Mouse (Mus musculus) hindbrain, embryonic 16.5 days (tissue): Measurements from ENCODE around the gene Rfx7. TPM values are rescaled to one million over a fixed set of nuclear protein-coding genes. Genes with fewer than 3 reads are reported as not detected.
"Not testable (repeated sequence)": the region's sequence is repeated elsewhere in the genome, so short reads cannot be mapped to it uniquely, and the experiment has no call there.

Experiments
- ATAC-seq: fragments of 200-750 bp; cut with Nextera tagmentation; 2 replicates; pipeline ENCODE4 v1.8.0; 2017; ENCODE audit warnings: moderate TSS enrichment, moderate library complexity
- H3K27ac ChIP-seq: fragments of 300-500 bp; sonication (generic); 2 replicates; pipeline ENCODE4 v1.5.1; 2014; ENCODE audit warnings: low read depth, mild to moderate bottlenecking, control low read depth, low read length, moderate library complexity
- H3K27me3 ChIP-seq: fragments of 300-500 bp; sonication (generic); replicated peaks from 2 replicates; pipeline ENCODE4 v1.6.1; 2014; ENCODE audit warnings: low read length; ENCODE audit not compliant: control insufficient read depth, insufficient read depth
- H3K36me3 ChIP-seq: fragments of 300-500 bp; sonication (generic); 2 replicates; pipeline ENCODE4 v1.6.1; 2014; ENCODE audit warnings: mild to moderate bottlenecking, low read length, moderate library complexity, mixed read lengths; ENCODE audit not compliant: control insufficient read depth, insufficient read depth
- H3K4me1 ChIP-seq: fragments of 300-500 bp; sonication (generic); 2 replicates; pipeline ENCODE4 v1.6.1; 2014; ENCODE audit warnings: low read depth, low read length; ENCODE audit not compliant: control insufficient read depth, insufficient read depth
- H3K4me2 ChIP-seq: fragments of 300-500 bp; sonication (generic); 2 replicates; pipeline ENCODE4 v1.6.1; 2014; ENCODE audit warnings: mild to moderate bottlenecking, low read length, control low read depth, moderate library complexity
- H3K4me3 ChIP-seq: fragments of 300-500 bp; sonication (generic); 2 replicates; pipeline ENCODE4 v1.5.1; 2014; ENCODE audit warnings: mild to moderate bottlenecking, low read length, control low read depth, moderate library complexity
- H3K9ac ChIP-seq: fragments of 300-500 bp; sonication (generic); 2 replicates; pipeline ENCODE4 v1.6.1; 2014; ENCODE audit warnings: low read depth, mild to moderate bottlenecking, control low read depth, low read length, moderate library complexity
- H3K9me3 ChIP-seq: fragments of 300-500 bp; sonication (generic); 2 replicates; pipeline ENCODE4 v1.6.1; 2014; ENCODE audit warnings: mild to moderate bottlenecking, low read length, moderate library complexity; ENCODE audit not compliant: control insufficient read depth
- WGBS: fragments of 180-500 bp; shearing (Covaris S2); extraction: QIAGEN DNeasy Blood & Tissue Kit; methylation state at CpG from one replicate; pipeline ENCODE4 v1.1.7; 2014; 5-methylcytosine and 5-hydroxymethylcytosine counted together
- polyA plus RNA-seq: library from polyadenylated mRNA; unstranded; fragments of >200 nt; fragmentation: Nextera tagmentation; extraction: Ambion mirVana; gene quantifications from 2 replicates; pipeline ENCODE4 v1.2.1, GENCODE M21; 2015

Gene Rfx7
- polyA plus RNA-seq, 1 experiment from 2014 or later: 12.5 TPM

DNA sequence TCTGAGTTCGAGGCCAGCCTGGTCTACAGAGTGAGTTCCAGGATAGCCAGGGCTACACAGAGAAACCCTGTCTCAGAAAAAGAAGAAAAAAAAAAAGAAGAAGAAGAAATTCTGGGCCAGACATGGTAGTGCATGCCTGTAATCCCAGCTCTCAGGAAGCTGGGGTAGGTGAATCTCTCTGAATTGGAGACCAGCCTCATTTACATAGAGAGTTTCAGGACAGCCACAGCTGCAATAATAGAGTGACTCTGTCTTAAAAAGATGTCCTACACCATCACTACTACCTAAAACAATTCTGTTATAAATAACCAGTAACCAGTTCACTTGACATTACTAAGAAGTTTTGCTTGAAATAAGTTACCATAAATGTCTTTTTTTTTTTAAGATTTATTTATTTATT lies 58.8 kb downstream of the Rfx7 start:
- H3K9me3 ChIP-seq: no peaks in the 10 kb centered on the region
- no peak overlapping the region for H3K27ac ChIP-seq
- WGBS: 92% methylated on average over 1 of the region's 1 CpGs
- no peak for ATAC-seq
- H3K4me3 ChIP-seq: no peak overlapping the region
- H3K4me1 ChIP-seq: no peaks in the 10 kb centered on the region
- H3K36me3 ChIP-seq: no peaks in the 10 kb centered on the region
- no peak overlapping the region for H3K9ac ChIP-seq
- H3K27me3 ChIP-seq: no peaks in the 10 kb centered on the region
- no peak overlapping the region for H3K4me2 ChIP-seq

DNA sequence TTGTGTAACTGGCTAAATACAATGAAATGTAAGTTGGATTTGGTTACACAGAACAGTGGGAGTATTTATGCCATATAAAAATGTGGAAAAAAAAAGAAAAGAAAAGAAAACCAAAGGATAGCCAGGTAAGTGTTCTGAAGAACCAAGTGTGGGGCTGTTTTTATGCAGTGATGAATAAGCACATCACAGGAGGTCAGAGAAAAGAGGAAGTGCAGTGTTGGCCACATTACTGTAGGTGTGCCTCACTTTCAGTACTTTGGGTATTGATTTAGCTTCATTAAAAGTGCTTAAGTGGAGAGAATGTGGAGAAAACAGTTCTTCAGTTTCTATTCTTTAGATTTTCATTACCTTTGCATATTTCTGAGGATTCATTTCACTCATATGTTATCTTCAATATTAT lies 60.0 kb downstream of the Rfx7 start:
- H3K36me3 ChIP-seq: no peaks in the 10 kb centered on the region
- H3K9me3 ChIP-seq: no peaks in the 10 kb centered on the region
- H3K9ac ChIP-seq: no peak overlapping the region
- H3K4me2 ChIP-seq: no peak overlapping the region
- H3K4me3 ChIP-seq: no peak overlapping the region
- H3K4me1 ChIP-seq: no peaks in the 10 kb centered on the region
- no peak overlapping the region for H3K27ac ChIP-seq
- no peaks in the 10 kb centered on the region for H3K27me3 ChIP-seq
- ATAC-seq: no peak

DNA sequence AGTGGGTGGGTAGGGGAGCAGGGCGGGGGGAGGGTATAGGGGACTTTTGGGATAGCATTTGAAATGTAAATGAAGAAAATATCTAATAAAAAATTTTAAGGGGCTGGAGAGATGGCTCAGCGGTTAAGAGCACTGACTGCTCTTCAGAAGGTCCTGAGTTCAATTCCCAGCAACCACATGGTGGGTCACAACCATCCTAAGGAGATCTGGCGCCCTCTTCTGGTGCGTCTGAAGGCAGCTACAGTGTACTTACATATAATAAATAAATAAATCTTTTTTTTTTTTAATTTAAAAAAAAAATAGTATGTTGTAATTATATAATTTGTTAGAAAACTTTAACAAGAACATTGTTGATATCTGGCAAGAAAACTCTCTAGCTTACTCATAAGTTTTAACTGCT lies 62.6 kb downstream of the Rfx7 start:
- H3K27me3 ChIP-seq, H3K9ac ChIP-seq, H3K4me2 ChIP-seq, H3K27ac ChIP-seq, H3K4me3 ChIP-seq, H3K4me1 ChIP-seq, H3K9me3 ChIP-seq, ATAC-seq, H3K36me3 ChIP-seq: not testable (repeated sequence)
- WGBS: 84% methylated on average over 4 of the region's 4 CpGs

DNA sequence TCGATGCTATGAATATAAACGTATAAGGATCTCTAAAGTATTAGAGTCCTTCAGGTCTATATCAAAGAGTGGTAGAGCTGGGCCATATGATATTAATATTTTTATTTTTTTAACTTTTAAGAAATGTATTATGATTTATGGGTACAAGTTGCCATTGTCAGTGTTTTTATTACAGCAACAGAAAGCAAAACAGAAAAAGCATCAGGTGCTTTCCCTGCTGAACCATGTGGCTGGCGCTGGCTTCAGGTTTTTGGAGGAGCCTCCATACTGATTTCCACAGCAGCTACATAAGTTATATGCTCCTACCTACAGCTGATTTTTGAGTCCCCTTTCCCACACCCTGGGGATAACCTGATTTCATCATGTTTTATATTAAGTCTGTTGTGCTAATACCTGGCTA lies 68.1 kb downstream of the Rfx7 start:
- ATAC-seq: no peak
- Histone ChIP-seq H3K27ac (no peak overlapping the region), H3K4me1 (no peaks in the 10 kb centered on the region), H3K4me3 (no peak overlapping the region), H3K36me3 (no peaks in the 10 kb centered on the region), H3K4me2 (no peak overlapping the region), H3K9me3 (no peaks in the 10 kb centered on the region), H3K9ac (no peak overlapping the region), H3K27me3 (no peaks in the 10 kb centered on the region)
- WGBS: 93% methylated on average over 3 of the region's 3 CpGs

DNA sequence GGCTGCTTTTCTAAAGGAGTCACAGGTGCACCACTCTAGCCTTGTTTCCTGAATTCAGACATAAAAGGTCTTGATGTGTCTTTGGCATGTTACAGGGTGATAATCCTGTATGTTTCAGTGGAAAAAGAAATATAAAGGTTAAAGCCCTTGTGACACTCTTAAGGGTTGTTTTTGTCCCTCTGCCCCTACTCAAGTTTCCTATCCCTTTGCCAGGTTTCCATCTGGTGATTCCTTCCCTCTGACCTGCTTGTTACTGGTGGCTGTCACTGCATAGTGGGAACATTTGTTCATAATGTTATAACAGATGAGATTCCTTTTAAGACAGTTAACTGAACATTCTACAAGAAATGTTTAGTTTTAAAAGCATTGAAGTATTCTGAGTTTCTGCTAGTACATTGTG lies 77.7 kb downstream of the Rfx7 start:
- ATAC-seq: no peak
- H3K4me1 ChIP-seq: no peaks in the 10 kb centered on the region
- H3K4me2 ChIP-seq: no peak overlapping the region
- 0 out of 2 replicates have a peak, but pooled peaks cover 7% of the 10 kb centered on the region for H3K36me3 ChIP-seq
- no peak overlapping the region for H3K9ac ChIP-seq
- no peaks in the 10 kb centered on the region for H3K9me3 ChIP-seq
- H3K27me3 ChIP-seq: no peaks in the 10 kb centered on the region
- H3K4me3 ChIP-seq: no peak overlapping the region
- H3K27ac ChIP-seq: no peak overlapping the region

DNA sequence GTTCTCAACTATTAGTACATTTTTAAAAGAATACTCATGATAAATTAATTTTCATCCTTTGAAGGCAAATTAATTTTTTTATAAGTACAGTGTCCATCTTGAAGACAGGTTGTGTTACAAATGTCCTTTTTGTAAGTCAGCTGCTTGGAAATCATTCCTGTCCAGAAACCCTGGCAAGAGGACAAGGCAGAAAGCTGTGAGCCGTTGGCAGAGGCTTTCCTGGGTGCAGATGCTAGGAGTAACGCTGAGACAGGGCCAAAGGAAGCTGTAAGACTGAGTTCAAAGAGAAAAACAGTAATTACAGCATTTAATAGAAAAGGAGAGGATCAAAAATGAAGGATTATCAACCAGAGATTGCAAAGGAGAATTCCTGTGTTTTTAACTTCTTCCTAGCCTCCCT lies 81.8 kb downstream of the Rfx7 start:
- Histone ChIP-seq H3K9ac (no peak overlapping the region), H3K4me2 (no peak overlapping the region), H3K27ac (no peak overlapping the region), H3K9me3 (no peaks in the 10 kb centered on the region), H3K4me3 (no peak overlapping the region), H3K27me3 (no peaks in the 10 kb centered on the region), H3K36me3 (peaks cover 23% of the 10 kb centered on the region), H3K4me1 (no peaks in the 10 kb centered on the region)
- ATAC-seq: no peak
- WGBS: 55% methylated on average over 2 of the region's 2 CpGs

DNA sequence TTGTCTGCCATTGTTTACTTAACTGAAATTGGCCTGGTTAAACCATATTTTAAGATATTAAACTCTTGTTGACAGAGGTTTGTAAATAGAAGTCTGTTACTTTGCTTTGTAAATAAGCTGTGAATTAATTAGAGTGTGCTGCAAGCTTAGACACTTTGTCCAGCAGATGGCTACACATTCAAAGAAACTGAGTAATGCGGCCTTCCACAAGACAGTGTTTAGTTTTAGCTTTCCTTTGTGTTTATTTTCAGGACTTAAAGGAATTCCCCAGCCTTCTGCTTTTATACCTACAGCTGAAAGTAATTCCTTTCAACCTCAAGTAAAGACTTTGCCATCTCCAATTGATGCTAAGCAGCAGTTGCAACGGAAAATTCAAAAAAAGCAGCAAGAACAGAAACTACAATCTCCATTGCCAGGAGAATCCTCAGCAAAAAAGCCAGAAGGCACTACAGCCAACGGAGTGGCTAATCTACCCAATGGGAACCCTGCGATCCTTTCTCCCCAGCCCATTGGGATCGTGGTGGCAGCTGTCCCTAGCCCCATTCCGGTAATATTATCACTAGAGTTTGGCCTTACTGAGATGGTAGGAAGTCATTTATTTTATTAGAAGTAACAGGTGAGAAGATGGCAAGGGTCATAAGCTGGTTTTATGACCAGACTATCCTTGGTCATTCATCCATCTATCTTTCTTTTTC lies 82.9 kb downstream of the Rfx7 start:
- H3K36me3 ChIP-seq: peaks cover 24% of the 10 kb centered on the region
- H3K9me3 ChIP-seq: no peaks in the 10 kb centered on the region
- no peaks in the 10 kb centered on the region for H3K27me3 ChIP-seq
- 0 out of 2 replicates have a peak overlapping the region, but pooled peaks have one; percentile 20 for H3K27ac ChIP-seq
- H3K9ac ChIP-seq: no peak overlapping the region
- no peaks in the 10 kb centered on the region for H3K4me1 ChIP-seq
- H3K4me2 ChIP-seq: no peak overlapping the region
- WGBS: 65% methylated on average over 6 of the region's 6 CpGs
- no peak for ATAC-seq
- no peak overlapping the region for H3K4me3 ChIP-seq

DNA sequence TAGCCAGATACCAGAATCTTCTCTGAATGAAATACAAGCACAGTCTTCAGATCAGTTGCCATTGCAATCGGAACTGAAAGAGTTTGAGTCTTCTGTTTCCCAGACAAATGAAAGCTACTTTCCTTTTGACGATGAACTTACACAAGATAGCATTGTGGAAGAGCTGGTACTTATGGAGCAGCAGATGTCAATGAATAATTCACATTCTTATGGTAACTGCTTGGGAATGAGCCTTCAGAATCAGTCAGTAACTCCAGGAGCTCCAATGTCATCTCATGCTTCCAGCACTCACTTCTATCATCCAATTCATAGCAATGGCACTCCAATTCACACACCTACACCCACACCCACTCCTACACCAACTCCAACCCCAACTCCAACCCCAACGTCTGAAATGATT lies 86.0 kb downstream of the Rfx7 start:
- Histone ChIP-seq H3K9ac (no peak overlapping the region), H3K4me2 (no peak overlapping the region), H3K9me3 (no peaks in the 10 kb centered on the region), H3K27ac (no peak overlapping the region), H3K4me3 (no peak overlapping the region), H3K27me3 (no peaks in the 10 kb centered on the region), H3K36me3 (peaks cover 24% of the 10 kb centered on the region), H3K4me1 (no peaks in the 10 kb centered on the region)
- no peak for ATAC-seq
- WGBS: 87% methylated on average over 3 of the region's 3 CpGs

DNA sequence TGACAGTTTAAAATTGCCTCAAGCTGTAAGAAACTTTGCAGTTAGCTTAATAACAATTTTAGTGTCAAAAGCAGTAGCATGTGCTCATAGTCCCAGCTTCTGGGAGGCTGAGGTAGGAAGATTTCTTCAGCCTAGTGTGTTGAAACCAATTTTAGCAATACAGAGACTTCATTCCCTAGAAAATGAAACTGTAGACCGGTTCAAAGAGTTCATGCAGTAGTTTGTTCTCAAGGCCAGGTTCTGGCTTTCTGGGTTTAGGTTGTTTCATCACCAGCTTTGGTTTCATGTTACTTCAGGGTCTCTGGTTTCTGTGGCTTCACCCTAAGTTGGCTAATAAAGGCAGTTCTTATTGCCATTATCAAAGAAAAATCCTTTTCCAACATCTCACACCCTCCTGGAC lies 91.6 kb downstream of the Rfx7 start:
- Histone ChIP-seq H3K4me2 (no peak overlapping the region), H3K4me3 (no peak overlapping the region), H3K9me3 (no peaks in the 10 kb centered on the region), H3K4me1 (peaks cover 8% of the 10 kb centered on the region), H3K9ac (no peak overlapping the region), H3K27ac (no peak overlapping the region), H3K27me3 (no peaks in the 10 kb centered on the region), H3K36me3 (peaks cover 7% of the 10 kb centered on the region)
- ATAC-seq: no peak
- 90% methylated on average over 1 of the region's 1 CpGs for WGBS

DNA sequence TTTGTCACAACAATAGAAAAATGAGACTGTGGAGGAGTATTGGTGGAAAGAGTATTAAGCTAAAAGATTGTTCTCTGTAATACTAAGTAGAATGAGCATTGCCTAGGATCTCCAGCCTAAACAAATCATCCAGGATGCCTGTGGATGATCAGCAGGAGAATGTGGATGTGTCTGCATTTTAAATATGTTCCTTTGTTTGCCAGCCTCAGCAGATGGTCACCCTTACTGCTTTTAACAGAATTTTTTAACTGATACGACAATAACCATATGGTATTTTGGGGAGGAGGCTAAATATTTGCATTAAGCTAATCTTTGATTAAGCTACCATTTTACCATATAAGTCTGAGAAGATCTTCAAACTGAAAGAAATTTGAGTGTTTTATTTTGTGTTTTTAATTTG lies 95.6 kb downstream of the Rfx7 start:
- 0 out of 2 replicates have a peak, but pooled peaks have one; percentile 17 for ATAC-seq

More for the DNA sequence above, 95.6 kb downstream of the Rfx7 start:
- Histone ChIP-seq H3K4me3 (no peak overlapping the region), H3K9me3 (no peaks in the 10 kb centered on the region), H3K27ac (no peak overlapping the region), H3K27me3 (no peaks in the 10 kb centered on the region), H3K4me2 (no peak overlapping the region), H3K9ac (no peak overlapping the region), H3K36me3 (no peaks in the 10 kb centered on the region), H3K4me1 (peaks cover 9% of the 10 kb centered on the region)
- WGBS: 34% methylated on average over 1 of the region's 1 CpGs
